14 mouse cellular contexts compared by ENCODE assay signal in the genomic region with DNA sequence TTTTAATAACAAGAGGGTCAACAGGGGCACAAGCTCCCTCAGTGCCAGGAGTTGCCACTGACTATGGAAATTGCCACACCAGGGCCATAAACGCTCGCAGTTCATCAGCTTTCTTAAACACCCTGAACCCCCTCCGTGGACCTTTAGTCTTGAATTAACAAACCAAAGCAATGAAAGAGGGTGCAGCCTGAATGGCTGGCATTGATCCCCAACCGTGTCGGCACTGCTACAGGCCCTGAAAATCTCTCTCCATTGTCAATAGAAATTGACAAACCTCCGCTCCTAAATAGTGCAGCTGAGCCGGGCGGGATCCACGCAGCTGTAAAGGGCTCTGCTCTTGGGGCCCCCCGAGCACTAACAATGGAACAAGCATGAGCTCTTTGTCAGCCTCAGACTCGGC. TPM values are rescaled to one million over a fixed set of nuclear protein-coding genes. Genes with fewer than 3 reads are reported as not detected.
A peak's percentile ranks its signal among the peaks of the same experiment; 100 is the strongest.
DNase-seq lines count a peak whose midpoint lies in the region; ATAC-seq lines count a peak whose summit lies in the region.
"Had no signal": no experiment of that assay in that cellular context is flagged by ENCODE, and none has a peak within 500 bp of the region (broad histone marks: within the 10 kb centered on the region; RNA-seq: fewer than 3 reads in every experiment).

No protein-coding gene starts in this region.

- no peaks in the 10 kb centered on the region for H3K36me3 ChIP-seq in forebrain, embryonic 14.5 days (ENCODE audit: control insufficient read depth, insufficient read depth, low read length)
- H3K36me3 ChIP-seq in limb, embryonic 13.5 days = no peaks in the 10 kb centered on the region
- no peaks in the 10 kb centered on the region for H3K36me3 ChIP-seq in neural tube, embryonic 14.5 days (ENCODE audit: control insufficient read depth, insufficient read depth, low read length)

- peaks cover 39% of the 10 kb centered on the region for H3K27me3 ChIP-seq in forebrain, embryonic 14.5 days (replicated peaks; ENCODE audit: control insufficient read depth, insufficient read depth, low read length)
- H3K27me3 ChIP-seq in limb, embryonic 13.5 days = peaks cover 33% of the 10 kb centered on the region
- H3K27me3 ChIP-seq in neural tube, embryonic 14.5 days (ENCODE audit: control insufficient read depth, insufficient read depth, low read length) = peaks cover 9% of the 10 kb centered on the region; the same call in 1 of the 2 replicates
- H3K27me3 ChIP-seq: megakaryocyte, embryonic 14.5 days had no signal

- no peak overlapping the region for H3K4me3 ChIP-seq in forebrain, embryonic 14.5 days (ENCODE audit: low read depth, low read length)
- H3K4me3 ChIP-seq in limb, embryonic 13.5 days = no peak overlapping the region
- no peak overlapping the region for H3K4me3 ChIP-seq in neural tube, embryonic 14.5 days (ENCODE audit: low read depth, low read length)
- H3K4me3 ChIP-seq: megakaryocyte, embryonic 14.5 days had no signal

- peaks cover 12% of the 10 kb centered on the region for H3K4me1 ChIP-seq in forebrain, embryonic 14.5 days (ENCODE audit: control insufficient read depth, insufficient read depth, low read length)
- peaks cover 8% of the 10 kb centered on the region; the same call in 1 of the 2 replicates for H3K4me1 ChIP-seq in limb, embryonic 13.5 days
- H3K4me1 ChIP-seq in neural tube, embryonic 14.5 days (ENCODE audit: control insufficient read depth, insufficient read depth, low read length) = peaks cover 5% of the 10 kb centered on the region; the same call in 1 of the 2 replicates
- H3K4me1 ChIP-seq: megakaryocyte, embryonic 14.5 days had no signal

- H3K27ac ChIP-seq in forebrain, embryonic 14.5 days (ENCODE audit: low read depth, low read length) = no peak overlapping the region
- H3K27ac ChIP-seq in limb, embryonic 13.5 days = no peak overlapping the region
- H3K27ac ChIP-seq in neural tube, embryonic 14.5 days (ENCODE audit: low read depth, low read length) = no peak overlapping the region

- ATAC-seq in forebrain, embryonic 14.5 days = peak; percentile 86
- ATAC-seq in limb, embryonic 13.5 days (ENCODE audit: low FRiP score, low read depth) = no peak
- ATAC-seq in neural tube, embryonic 14.5 days (ENCODE audit: low read depth) = peak; percentile 86; the same call in 1 of the 2 replicates
- ATAC-seq: inflammation-experienced regulatory T-cells, adult 6 months; liver, postnatal 0 days had no signal

- H3K9me3 ChIP-seq in forebrain, embryonic 14.5 days (replicated peaks; ENCODE audit: control insufficient read depth, low read length) = no peaks in the 10 kb centered on the region
- no peaks in the 10 kb centered on the region for H3K9me3 ChIP-seq in limb, embryonic 13.5 days
- no peaks in the 10 kb centered on the region for H3K9me3 ChIP-seq in neural tube, embryonic 14.5 days (ENCODE audit: control insufficient read depth, low read length)
- H3K9me3 ChIP-seq: megakaryocyte, embryonic 14.5 days had no signal

- peak; percentile 79 for DNase-seq in embryo, embryonic 11 days
- DNase-seq in forebrain, embryonic 14.5 days (ENCODE audit: low spot score) = peak; percentile 75
- DNase-seq in gastrocnemius, postnatal 36 days = no peak
- no peak for DNase-seq in left cerebral cortex, adult 8-10 months (ENCODE audit: low spot score in 2 of 2)
- no peak for DNase-seq in heart, postnatal 25 days (ENCODE audit: low spot score)
- DNase-seq: cerebellum, postnatal 10 days; kidney, postnatal 36 days; liver, postnatal 0 days; thymus, adult 18-20 months had no signal

- under 1% methylated on average over 11 of the region's 11 CpGs for WGBS in forebrain, embryonic 14.5 days
- 3% methylated on average over 11 of the region's 11 CpGs for WGBS in limb, embryonic 13.5 days
- 2% methylated on average over 11 of the region's 11 CpGs for WGBS in neural tube, embryonic 14.5 days

- no peak overlapping the region for H3K9ac ChIP-seq in forebrain, embryonic 14.5 days (ENCODE audit: low read length)
- no peak overlapping the region for H3K9ac ChIP-seq in limb, embryonic 13.5 days
- H3K9ac ChIP-seq in neural tube, embryonic 14.5 days (replicated peaks; ENCODE audit: low read depth, low read length) = no peak overlapping the region
- H3K9ac ChIP-seq: liver, postnatal 0 days had no signal

- peak overlapping the region; percentile 34 for H3K4me2 ChIP-seq in forebrain, embryonic 14.5 days (ENCODE audit: low read length)
- H3K4me2 ChIP-seq in limb, embryonic 13.5 days (replicated peaks) = peak overlapping the region; percentile 31
- H3K4me2 ChIP-seq in neural tube, embryonic 14.5 days (ENCODE audit: low read depth, low read length) = peak overlapping the region; percentile 30

- intact Hi-C loops in gastrocnemius, postnatal 36 days (cut with DNase I) = no loop called here
- intact Hi-C loops in heart, postnatal 25 days (cut with DNase I) = no loop called here

RNA-seq across cellular contexts. Expression of a gene that starts 24.8 kb away (rescaled TPM):
- polyA plus RNA-seq in forebrain, embryonic 14.5 days (2014; fragmentation: Nextera tagmentation; extraction: Ambion mirVana) = 11.2 and 12.0 TPM in 2 replicates
- polyA plus RNA-seq in limb, embryonic 13.5 days (2015; fragmentation: Nextera tagmentation; extraction: Ambion mirVana) = not detected in 2 replicates
- not detected in 2 replicates for polyA plus RNA-seq in neural tube, embryonic 14.5 days (2014; fragmentation: Nextera tagmentation; extraction: Ambion mirVana)
- not detected for total RNA-seq in gastrocnemius, postnatal 36 days (2021)
- under 1 TPM in 3 of 4 experiments, not detected in 1; 0.27 to 0.44 (median 0.42) TPM for total RNA-seq in left cerebral cortex, adult 8-10 months (2022)
- total RNA-seq in heart, postnatal 25 days (2021) = not detected
- polyA plus RNA-seq: inflammation-experienced regulatory T-cells, adult 6 months; liver, postnatal 0 days; spleen, adult 2 months had no signal

Comparison
In these comparisons a context has a peak if more than half of its experiments do, and no peak if none do; other contexts are left out.
1. DNase-seq: peak in embryo, embryonic 11 days (single experiment) and forebrain, embryonic 14.5 days (single experiment); none in gastrocnemius, postnatal 36 days (0 of 2), left cerebral cortex, adult 8-10 months (0 of 2) and heart, postnatal 25 days (single experiment).
2. Peak in every context shown above with its lines, with median percentiles within 50 percentile points of each other: H3K4me2 ChIP-seq.